ENCODE assay signal across 22 mouse cellular contexts in genomic region chr5:106853284-106853683, GRCm38 (mm10).
DNase-seq lines count a peak whose midpoint lies in the region; ATAC-seq and TF ChIP-seq lines count a peak whose summit lies in the region.
"Had no signal": no experiment of that assay in that cellular context is flagged by ENCODE, and none has a peak within 500 bp of the region (broad histone marks: within the 10 kb centered on the region; RNA-seq: fewer than 3 reads in every experiment).

No protein-coding gene starts in this region.

- no peaks in the 10 kb centered on the region for H3K36me3 ChIP-seq in liver, postnatal 0 days (replicated peaks; ENCODE audit: insufficient read depth, low read length)
- H3K36me3 ChIP-seq in liver, embryonic 12.5 days: no peaks in the 10 kb centered on the region
- H3K36me3 ChIP-seq: embryonic facial prominence, embryonic 13.5 days; heart, embryonic 10.5 days; intestine, embryonic 15.5 days; liver, embryonic 13.5 days had no signal

- no peak for TF ChIP-seq CTCF in liver, postnatal 0 days (IDR thresholded peaks at IDR 0.05; ENCODE audit: low read depth)
- no peak for TF ChIP-seq CTCF in lung, adult 2 months (IDR thresholded peaks at IDR 0.05; ENCODE audit: insufficient read depth, low read length)

- WGBS in liver, postnatal 0 days (ENCODE audit: insufficient replicate concordance): 78% methylated on average over 3 of the region's 3 CpGs
- WGBS in liver, embryonic 12.5 days (ENCODE audit: insufficient replicate concordance): 71% methylated on average over 3 of the region's 3 CpGs
- WGBS in lung, adult 2 months: 88% methylated on average over 3 of the region's 3 CpGs

- H3K9me3 ChIP-seq in liver, postnatal 0 days (ENCODE audit: low read length): no peaks in the 10 kb centered on the region
- H3K9me3 ChIP-seq in liver, embryonic 12.5 days (replicated peaks): no peaks in the 10 kb centered on the region
- H3K9me3 ChIP-seq: embryonic facial prominence, embryonic 13.5 days; heart, embryonic 10.5 days; hindbrain, embryonic 13.5 days; intestine, embryonic 15.5 days; liver, embryonic 13.5 days; neural tube, embryonic 13.5 days had no signal

- TF ChIP-seq EP300 in liver, postnatal 0 days (IDR thresholded peaks at IDR 0.05; ENCODE audit: low read depth): peak; percentile 54; the same call in 1 of the 2 replicates

- TF ChIP-seq POLR2A in lung, adult 2 months (IDR thresholded peaks at IDR 0.05; ENCODE audit: borderline replicate concordance, extremely low read depth, low read depth, low read length): no peak

- no peak for DNase-seq in liver, postnatal 0 days
- peak; percentile 10 for DNase-seq in MEL-GATA-1-ER (ENCODE audit: extremely low read depth, low read depth)
- peak; percentile 31 for DNase-seq in c-Kit-negative CD71-positive TER-119-positive erythroid progenitor cells, embryonic 14.5 days (ENCODE audit: low read depth, low spot score)
- no peak for DNase-seq in heart, adult 8-10 months (ENCODE audit: low spot score)
- DNase-seq in lung, adult 2 months: no peak
- DNase-seq: cerebellum, adult 2 months; forebrain, postnatal 0 days; gastrocnemius, adult 2 months; heart, postnatal 10 days; left cerebral cortex, postnatal 4 days; liver, embryonic 13.5 days; lung, postnatal 14 days; right cerebral cortex, postnatal 14 days; thymus, postnatal 4 days had no signal

- H3K4me2 ChIP-seq in liver, postnatal 0 days (ENCODE audit: low read depth, low read length): no peak overlapping the region
- H3K4me2 ChIP-seq in liver, embryonic 12.5 days: no peak overlapping the region
- H3K4me2 ChIP-seq: embryonic facial prominence, embryonic 13.5 days; hindbrain, embryonic 13.5 days; intestine, embryonic 15.5 days; liver, embryonic 13.5 days; neural tube, embryonic 13.5 days had no signal

- no peak overlapping the region for H3K9ac ChIP-seq in liver, postnatal 0 days (replicated peaks)
- H3K9ac ChIP-seq in liver, embryonic 12.5 days: no peak overlapping the region
- H3K9ac ChIP-seq: embryonic facial prominence, embryonic 13.5 days; forebrain, postnatal 0 days; hindbrain, embryonic 13.5 days; intestine, embryonic 15.5 days; liver, embryonic 13.5 days; neural tube, embryonic 13.5 days had no signal

- no peak overlapping the region for H3K27ac ChIP-seq in liver, postnatal 0 days (ENCODE audit: low read depth)
- no peak overlapping the region for H3K27ac ChIP-seq in liver, embryonic 12.5 days
- H3K27ac ChIP-seq: embryonic facial prominence, embryonic 13.5 days; gastrocnemius, adult 2 months; heart, embryonic 10.5 days; hindbrain, embryonic 13.5 days; intestine, embryonic 15.5 days; liver, embryonic 13.5 days; neural tube, embryonic 13.5 days had no signal

- no peaks in the 10 kb centered on the region; the same call in 1 of the 2 replicates for H3K4me1 ChIP-seq in liver, postnatal 0 days (ENCODE audit: insufficient read depth)
- H3K4me1 ChIP-seq in liver, embryonic 12.5 days: no peaks in the 10 kb centered on the region
- H3K4me1 ChIP-seq in lung, adult 2 months (ENCODE audit: control insufficient read depth, insufficient read depth, low read length): no peaks in the 10 kb centered on the region
- H3K4me1 ChIP-seq: embryonic facial prominence, embryonic 13.5 days; heart, embryonic 10.5 days; hindbrain, embryonic 13.5 days; intestine, embryonic 15.5 days; liver, embryonic 13.5 days; neural tube, embryonic 13.5 days had no signal

- no peaks in the 10 kb centered on the region for H3K27me3 ChIP-seq in liver, postnatal 0 days (ENCODE audit: insufficient read depth, low read length)
- H3K27me3 ChIP-seq in liver, embryonic 12.5 days (replicated peaks): no peaks in the 10 kb centered on the region
- H3K27me3 ChIP-seq: embryonic facial prominence, embryonic 13.5 days; hindbrain, embryonic 13.5 days; intestine, embryonic 15.5 days; liver, embryonic 13.5 days; neural tube, embryonic 13.5 days had no signal

- peak; percentile 40 for ATAC-seq in liver, postnatal 0 days
- ATAC-seq in liver, embryonic 12.5 days: no peak
- ATAC-seq in megakaryocyte progenitor cell, adult 5-6 weeks (replicated peaks; ENCODE audit: poor library complexity): peak; percentile 64
- no peak for ATAC-seq in monocyte, adult 5-6 weeks (replicated peaks; ENCODE audit: insufficient number of reproducible peaks, low FRiP score, low TSS enrichment, poor library complexity, severe bottlenecking)
- ATAC-seq: forebrain, postnatal 0 days; intestine, embryonic 15.5 days had no signal

- H3K4me3 ChIP-seq in liver, postnatal 0 days (ENCODE audit: low read depth, low read length): no peak overlapping the region
- no peak overlapping the region for H3K4me3 ChIP-seq in liver, embryonic 12.5 days
- no peak overlapping the region for H3K4me3 ChIP-seq in lung, adult 2 months (replicated peaks; ENCODE audit: extremely low read depth, low read depth, low read length)
- H3K4me3 ChIP-seq: embryonic facial prominence, embryonic 13.5 days; gastrocnemius, adult 2 months; heart, embryonic 10.5 days; hindbrain, embryonic 13.5 days; intestine, embryonic 15.5 days; liver, embryonic 13.5 days; neural tube, embryonic 13.5 days had no signal

Comparison
In these comparisons a context has a peak if more than half of its experiments do, and no peak if none do; other contexts are left out.
1. ATAC-seq: peak in liver, postnatal 0 days (single experiment) and megakaryocyte progenitor cell, adult 5-6 weeks (single experiment); none in liver, embryonic 12.5 days (single experiment) and monocyte, adult 5-6 weeks (single experiment).
2. DNase-seq: peak in MEL-GATA-1-ER (single experiment) and c-Kit-negative CD71-positive TER-119-positive erythroid progenitor cells, embryonic 14.5 days (single experiment); none in liver, postnatal 0 days (single experiment), heart, adult 8-10 months (single experiment) and lung, adult 2 months (single experiment).